Mouse (Mus musculus): Measurements from ENCODE around the gene Alox5ap. TPM values are rescaled to one million over a fixed set of nuclear protein-coding genes. Genes with fewer than 3 reads are reported as not detected.

Gene Alox5ap
- polyA plus RNA-seq, 1 experiment from 2014 or later = 17.9 TPM

DNA sequence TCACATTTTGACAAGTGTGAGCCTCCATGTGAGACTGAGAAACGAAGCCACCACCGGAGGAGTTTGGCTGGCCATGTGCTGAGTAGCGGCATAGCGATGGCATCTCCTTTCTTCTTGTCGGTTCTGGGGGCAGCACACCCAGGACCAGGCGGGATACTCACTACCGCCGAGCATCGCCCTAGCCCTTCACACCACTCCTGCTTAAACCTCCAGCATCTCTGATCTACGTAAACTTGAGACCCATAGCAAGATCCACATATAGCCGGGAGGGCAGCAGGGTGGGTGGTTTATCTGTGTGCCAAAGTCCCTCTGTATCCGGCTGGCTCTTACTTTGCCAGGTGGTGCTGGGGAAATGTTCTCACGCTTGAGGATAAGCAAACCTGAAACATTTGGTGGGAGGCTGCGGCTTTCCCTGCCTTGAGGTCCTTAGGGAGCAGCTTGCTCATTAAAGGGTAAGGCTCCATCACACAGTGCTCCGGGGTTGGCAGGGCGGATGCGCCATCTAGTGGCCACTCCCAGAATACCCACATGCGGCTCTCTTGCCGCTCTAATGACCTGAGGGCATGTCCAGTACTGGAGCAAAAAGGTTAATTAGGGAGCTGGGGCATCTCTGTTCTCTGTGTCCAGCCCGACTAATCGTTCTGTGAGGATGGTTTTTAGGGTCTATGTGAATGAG lies 71.1 kb downstream of the Alox5ap start:
- Histone ChIP-seq H3K9me3 (replicated peaks) (no peaks in the 10 kb centered on the region), H3K9ac (no peak overlapping the region), H3K4me1 (peaks cover 28% of the 10 kb centered on the region), H3K27me3 (replicated peaks) (no peaks in the 10 kb centered on the region; the same call in 1 of the 2 replicates), H3K36me3 (no peaks in the 10 kb centered on the region), H3K4me3 (no peak overlapping the region), H3K4me2 (no peak overlapping the region), H3K27ac (no peak overlapping the region)
- ATAC-seq = peak; percentile 62
- WGBS (ENCODE audit: insufficient replicate concordance) = 47% methylated on average over 21 of the region's 21 CpGs

- Histone ChIP-seq H3K9me3 (replicated peaks) (no peaks in the 10 kb centered on the region), H3K4me3 (no peak overlapping the region), H3K4me1 (peaks cover 23% of the 10 kb centered on the region), H3K4me2 (no peak overlapping the region), H3K27me3 (replicated peaks) (no peaks in the 10 kb centered on the region; the same call in 1 of the 2 replicates), H3K9ac (no peak overlapping the region), H3K27ac (no peak overlapping the region), H3K36me3 (no peaks in the 10 kb centered on the region)
- WGBS (ENCODE audit: insufficient replicate concordance) = 79% methylated on average over 10 of the region's 10 CpGs
- ATAC-seq = no peak
Measured at GRCm38 (mm10) chr5:149337148-149337547, 72.6 kb downstream of the Alox5ap start.

Small RNA genes within 50 kb of the gene (microRNA-seq; reads per million reads assigned to microRNA genes)
- not detected for gene Gm24105

Other genes starting within 250 kb of the Alox5ap start
- 32.5 and 37.1 TPM in 2 replicates for gene Uspl1, start 80.4 kb upstream of the Alox5ap start, polyA plus RNA-seq (2016; fragmentation: Nextera tagmentation; extraction: Ambion mirVana)
- gene Hmgb1, start 80.3 kb upstream of the Alox5ap start, polyA plus RNA-seq (2016; fragmentation: Nextera tagmentation; extraction: Ambion mirVana) = 682 and 741 TPM in 2 replicates
- 0.35 and 0.57 TPM in 2 replicates for gene Medag, start 147.0 kb downstream of the Alox5ap start, polyA plus RNA-seq (2016; fragmentation: Nextera tagmentation; extraction: Ambion mirVana)
- 0.13 and 0.18 TPM in 2 replicates for gene Tex26, start 174.9 kb downstream of the Alox5ap start, polyA plus RNA-seq (2016; fragmentation: Nextera tagmentation; extraction: Ambion mirVana)